Mouse (Mus musculus) left cerebral cortex, postnatal 10 days (tissue): ENCODE measurements around the gene Psg28. TPM values are rescaled to one million over a fixed set of nuclear protein-coding genes. Genes with fewer than 3 reads are reported as not detected.
"Not testable (repeated sequence)": the region's sequence is repeated elsewhere in the genome, so short reads cannot be mapped to it uniquely, and the experiment has no call there.

ENCODE experiments used
- DNase-seq, 2 experiments: peaks; one replicate each; pipeline ENCODE4 v3.0.0; 2021 to 2022; ENCODE audit warnings: low spot score in 2 of 2, mixed read lengths in 1 of 2; ENCODE audit errors: extremely low spot score in 1 of 2
- intact Hi-C: fragments of 180-260 bp; cut with DNase I; formaldehyde crosslinking; loops from one replicate; pipeline ENCODE4 v1.15.1; 2025
- microRNA-seq: library from miRNA; unstranded; fragments of <30 nt; microRNA quantifications from one replicate; pipeline ENCODE4 v1.2.0, GENCODE M21; 2022
- total RNA-seq, 2 experiments: library from RNA; stranded (reverse); gene quantifications; 2 replicates each; pipeline ENCODE4 v1.2.3; 2021

The Psg28 gene
- total RNA-seq = not detected

DNA sequence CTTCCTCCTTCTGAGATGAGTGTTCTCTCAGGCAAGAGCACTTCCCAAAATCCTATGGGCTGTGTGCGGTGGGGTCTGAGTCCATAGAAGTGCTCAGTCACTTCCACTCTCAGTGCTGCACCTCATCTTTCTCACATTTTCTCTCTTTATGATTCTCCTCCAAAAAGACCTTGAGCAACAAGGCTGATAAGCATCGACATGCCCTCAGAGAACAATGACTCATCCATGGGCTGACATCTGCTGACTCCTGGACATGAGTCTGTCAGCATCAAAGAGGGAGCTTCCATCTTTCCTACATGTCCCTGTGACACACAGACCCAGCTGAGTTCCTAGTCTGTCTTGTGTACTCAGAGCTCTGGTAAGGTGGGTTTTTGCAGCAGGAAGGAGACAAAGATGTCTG, at the start of gene Psg28:
Psg28 (minus strand) TSS at position 101 of the 400 bp plus-strand sequence.
- intact Hi-C loops, DNase-seq: not testable (repeated sequence)

DNA sequence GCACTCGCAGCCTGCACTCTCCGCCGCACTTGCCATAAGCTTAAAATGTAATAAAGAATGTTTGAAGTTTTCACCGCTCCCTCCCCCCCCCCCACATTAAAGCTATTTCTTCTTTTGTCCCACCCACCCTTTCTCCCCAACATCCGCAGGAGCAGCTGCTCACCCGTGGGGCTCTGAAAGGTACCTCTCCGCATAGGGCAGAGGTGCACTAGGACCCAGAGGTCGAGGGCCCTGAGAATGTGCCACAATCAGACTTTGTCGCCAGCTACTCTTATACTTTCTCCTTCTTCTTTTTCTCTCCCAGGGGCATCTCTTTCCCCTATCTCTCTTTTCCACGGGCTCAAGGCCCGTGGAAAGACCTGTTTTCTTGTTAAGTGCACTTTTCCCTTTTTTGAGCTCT, 28.4 kb downstream of the Psg28 start:
- intact Hi-C loops = no loop called here
- no peak for DNase-seq

DNA sequence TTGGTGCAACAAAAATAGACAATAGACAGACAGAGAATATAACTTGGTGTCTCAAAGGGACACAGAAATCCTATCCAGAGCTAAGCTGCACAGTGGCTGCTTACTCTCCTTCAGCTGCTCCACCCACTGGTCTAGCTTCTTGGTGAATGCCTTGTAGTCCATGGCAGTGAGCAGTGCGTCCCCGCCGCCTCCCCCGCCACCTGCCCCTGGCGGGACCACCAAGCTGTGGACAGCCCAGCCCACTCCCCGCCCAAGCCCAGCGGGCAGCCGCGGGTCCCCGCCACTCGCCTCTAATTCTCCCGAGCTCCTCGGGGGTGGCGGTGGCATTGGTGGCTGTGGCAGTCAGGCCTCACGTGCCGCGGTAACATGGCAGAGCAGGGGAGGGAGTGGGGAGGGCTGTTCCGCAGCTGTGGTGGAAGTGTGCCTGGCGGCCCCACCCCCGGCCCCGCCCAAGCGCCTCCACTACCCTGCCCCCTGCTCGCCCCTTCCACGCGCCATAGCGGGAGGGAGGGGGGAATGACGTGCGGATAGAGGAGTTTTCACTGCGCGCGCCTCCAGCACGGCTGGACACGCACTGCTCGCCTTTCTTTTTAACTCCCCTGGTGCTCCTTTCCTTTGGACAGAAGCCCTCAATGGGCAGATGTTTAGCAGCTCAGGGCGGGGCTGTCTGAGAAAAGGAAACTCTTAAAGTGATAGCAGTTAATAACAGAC, 29.2 kb downstream of the Psg28 start:
- intact Hi-C loops = no loop called here
- DNase-seq = no peak

DNA sequence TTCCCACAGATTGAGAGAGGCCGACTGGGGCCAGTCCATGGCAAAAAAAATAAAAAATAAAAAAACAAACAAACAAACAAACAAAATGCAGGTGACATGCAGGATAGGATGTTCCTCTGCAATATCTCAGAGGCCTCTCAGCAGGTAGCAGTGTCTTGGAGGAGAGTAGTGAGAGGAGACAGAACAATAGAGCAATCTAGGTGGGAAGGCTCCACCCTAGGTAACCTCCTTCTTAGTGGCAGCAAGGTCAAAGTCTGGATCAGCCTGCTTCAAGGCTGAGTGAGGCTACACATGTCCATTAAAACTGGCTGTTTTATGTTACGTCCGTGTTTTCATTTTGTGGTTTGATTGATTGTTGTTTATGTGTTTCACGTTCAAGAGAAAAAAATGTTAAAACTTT, 40.4 kb downstream of the Psg28 start:
- DNase-seq, intact Hi-C loops: not testable (repeated sequence)

DNA sequence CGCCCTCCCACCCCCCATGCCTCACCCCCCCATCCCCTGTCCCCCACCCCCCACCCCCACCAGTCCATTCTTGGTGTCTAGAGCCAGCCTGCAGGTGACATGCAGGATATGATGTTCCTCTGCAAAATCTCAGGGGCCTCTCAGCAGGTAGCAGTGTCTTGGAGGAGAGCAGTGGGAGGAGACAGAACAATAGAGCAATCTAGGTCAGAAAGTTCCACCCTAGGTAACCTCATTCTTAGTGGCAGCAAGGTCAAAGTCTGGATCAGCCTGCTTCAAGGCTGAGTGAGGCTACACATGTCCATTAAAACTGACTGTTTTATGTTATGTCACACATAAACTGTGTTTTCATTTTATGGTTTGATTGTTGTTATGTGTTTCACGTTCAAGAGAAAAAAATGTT, 53.5 kb downstream of the Psg28 start:
- no peak for DNase-seq
- intact Hi-C loops = no loop called here

Small RNA genes lying within 50 kb of the gene (microRNA-seq; reads per million reads assigned to microRNA genes)
- not detected for gene Gm24715

Other genes with a start within 250 kb of the Psg28 start
- gene Mill1, start 186.7 kb downstream of the Psg28 start, total RNA-seq = not detected
- gene Psg18, start 77.0 kb downstream of the Psg28 start, total RNA-seq = not detected
- gene Psg26, start 52.1 kb upstream of the Psg28 start, total RNA-seq = not detected
- gene Psg25, start 100.2 kb upstream of the Psg28 start, total RNA-seq = not detected
- not detected for gene Psg27, start 135.3 kb upstream of the Psg28 start, total RNA-seq
- gene Psg23, start 184.5 kb upstream of the Psg28 start, total RNA-seq = not detected
- gene Psg21, start 224.7 kb upstream of the Psg28 start, total RNA-seq = not detected